Mouse (Mus musculus): ENCODE data around the gene Yme1l1.

DNA sequence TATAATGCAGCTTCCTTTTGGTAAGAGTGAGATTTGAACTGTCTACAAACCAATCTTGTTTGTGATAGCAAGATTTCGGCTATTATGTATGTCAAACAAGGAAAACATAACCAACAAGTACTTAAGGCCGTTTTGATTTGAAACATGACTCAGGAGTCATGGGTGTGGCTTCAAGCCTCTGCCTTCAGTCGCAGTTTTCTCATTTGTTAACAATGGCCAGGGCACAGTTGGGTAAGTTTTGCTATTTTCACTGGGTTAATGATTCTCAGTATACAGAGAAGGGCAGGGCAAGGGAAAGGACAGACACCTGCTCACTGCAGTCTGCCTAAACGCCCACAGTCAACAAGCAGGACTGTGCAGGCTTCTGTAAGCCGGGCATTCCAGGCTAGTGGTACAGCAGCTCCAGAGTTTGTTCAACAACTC, 959 bp upstream of the Yme1l1 start:
- TF ChIP-seq CHD2 (IDR thresholded peaks at IDR 0.05; ENCODE audit: low read depth, low read length) = no peak
- TF ChIP-seq MAFK (IDR thresholded peaks at IDR 0.05; ENCODE audit: insufficient read depth, low read depth, low read length) = no peak
- no peak for TF ChIP-seq ZC3H11A (IDR thresholded peaks at IDR 0.05; ENCODE audit: borderline replicate concordance, low read depth, low read length)
